In genomic region chr19:32234717-32235434, GRCm38 (mm10) we compare ENCODE assay signal across 18 mouse cellular contexts.
DNase-seq lines count a peak whose midpoint lies in the region; ATAC-seq lines count a peak whose summit lies in the region.
"Had no signal": no experiment of that assay in that cellular context is flagged by ENCODE, and none has a peak within 500 bp of the region (broad histone marks: within the 10 kb centered on the region; RNA-seq: fewer than 3 reads in every experiment).

No protein-coding gene starts in this region.

- H3K4me2 ChIP-seq in liver, embryonic 13.5 days, result peak overlapping the region; percentile 69
- H3K4me2 ChIP-seq in intestine, embryonic 16.5 days (ENCODE audit: low read depth, low read length), result no peak overlapping the region
- H3K4me2 ChIP-seq: embryonic facial prominence, embryonic 15.5 days; forebrain, embryonic 12.5 days; hindbrain, embryonic 13.5 days had no signal

- peak overlapping the region; percentile 77 for H3K4me3 ChIP-seq in erythroblast, embryonic 14.5 days (replicated peaks)
- H3K4me3 ChIP-seq in liver, embryonic 13.5 days (replicated peaks), result peak overlapping the region; percentile 67
- no peak overlapping the region for H3K4me3 ChIP-seq in intestine, embryonic 16.5 days (ENCODE audit: low read length)
- H3K4me3 ChIP-seq: embryonic facial prominence, embryonic 15.5 days; forebrain, embryonic 12.5 days; hindbrain, embryonic 13.5 days had no signal

- no peaks in the 10 kb centered on the region for H3K9me3 ChIP-seq in erythroblast, embryonic 14.5 days (ENCODE audit: control insufficient read depth, low read length)
- H3K9me3 ChIP-seq in liver, embryonic 13.5 days (replicated peaks), result no peaks in the 10 kb centered on the region
- H3K9me3 ChIP-seq in intestine, embryonic 16.5 days (ENCODE audit: control insufficient read depth, low read length), result no peaks in the 10 kb centered on the region
- H3K9me3 ChIP-seq: embryonic facial prominence, embryonic 15.5 days; forebrain, embryonic 12.5 days; hindbrain, embryonic 13.5 days had no signal

- DNase-seq in hindlimb bud, embryonic 11.5 days (ENCODE audit: extremely low spot score, low read depth, low spot score), result peak; percentile 60
- no peak for DNase-seq in liver, embryonic 13.5 days
- DNase-seq in cerebellum, postnatal 4 days (ENCODE audit: low spot score in 2 of 2), result no peak
- DNase-seq in layer of hippocampus, adult 18-20 months (ENCODE audit: low spot score in 2 of 2), result no peak
- DNase-seq: cerebellum, postnatal 10 days; gastrocnemius, postnatal 36 days; heart, postnatal 14 days; kidney, adult 18-20 months; kidney, postnatal 36 days; spleen, adult 18-20 months had no signal

- H3K36me3 ChIP-seq in erythroblast, embryonic 14.5 days (ENCODE audit: control insufficient read depth), result peaks cover 72% of the 10 kb centered on the region
- H3K36me3 ChIP-seq in liver, embryonic 13.5 days, result peaks cover 14% of the 10 kb centered on the region
- no peaks in the 10 kb centered on the region for H3K36me3 ChIP-seq in intestine, embryonic 16.5 days (ENCODE audit: control insufficient read depth, insufficient read depth, low read length)
- H3K36me3 ChIP-seq: embryonic facial prominence, embryonic 15.5 days; forebrain, embryonic 12.5 days; hindbrain, embryonic 13.5 days had no signal

- 53% methylated on average over 6 of the region's 6 CpGs for WGBS in liver, embryonic 13.5 days (ENCODE audit: insufficient replicate concordance)
- WGBS in intestine, embryonic 16.5 days, result 76% methylated on average over 6 of the region's 6 CpGs

- peaks cover 80% of the 10 kb centered on the region for H3K4me1 ChIP-seq in erythroblast, embryonic 14.5 days (ENCODE audit: control insufficient read depth)
- peaks cover 72% of the 10 kb centered on the region for H3K4me1 ChIP-seq in liver, embryonic 13.5 days (replicated peaks)
- H3K4me1 ChIP-seq in intestine, embryonic 16.5 days (ENCODE audit: control insufficient read depth, insufficient read depth, low read length), result no peaks in the 10 kb centered on the region
- H3K4me1 ChIP-seq: forebrain, embryonic 12.5 days had no signal

- no peak for ATAC-seq in erythroblast, adult 5-6 weeks (replicated peaks; ENCODE audit: low FRiP score, poor library complexity, severe bottlenecking)
- ATAC-seq in CD4-positive, CD25-positive, alpha-beta regulatory T cell, adult 4 months, result peak; percentile 66
- no peak for ATAC-seq in liver, embryonic 13.5 days (ENCODE audit: low read depth)
- no peak for ATAC-seq in intestine, embryonic 16.5 days
- ATAC-seq: midbrain, embryonic 16.5 days had no signal

- H3K27ac ChIP-seq in liver, embryonic 13.5 days, result peak overlapping the region; percentile 59
- no peak overlapping the region for H3K27ac ChIP-seq in intestine, embryonic 16.5 days (ENCODE audit: low read length)
- H3K27ac ChIP-seq: embryonic facial prominence, embryonic 15.5 days; forebrain, embryonic 12.5 days; hindbrain, embryonic 13.5 days had no signal

- no peaks in the 10 kb centered on the region for H3K27me3 ChIP-seq in erythroblast, embryonic 14.5 days (ENCODE audit: control insufficient read depth)
- H3K27me3 ChIP-seq in liver, embryonic 13.5 days, result no peaks in the 10 kb centered on the region
- H3K27me3 ChIP-seq in intestine, embryonic 16.5 days (replicated peaks; ENCODE audit: control insufficient read depth, insufficient read depth, low read length), result no peaks in the 10 kb centered on the region
- H3K27me3 ChIP-seq: embryonic facial prominence, embryonic 15.5 days; forebrain, embryonic 12.5 days; hindbrain, embryonic 13.5 days had no signal

- peak overlapping the region; percentile 86; the same call in 1 of the 2 replicates for H3K9ac ChIP-seq in liver, embryonic 13.5 days
- no peak overlapping the region for H3K9ac ChIP-seq in intestine, embryonic 16.5 days (ENCODE audit: low read depth, low read length)
- H3K9ac ChIP-seq: embryonic facial prominence, embryonic 15.5 days; forebrain, embryonic 12.5 days; hindbrain, embryonic 13.5 days had no signal
